Mouse (Mus musculus) B cell, adult 2 months (primary cell): ENCODE results near the gene Scamp5.
A peak's percentile ranks its signal among the peaks of the same experiment; 100 is the strongest.
"Not testable (repeated sequence)": the region's sequence is repeated elsewhere in the genome, so short reads cannot be mapped to it uniquely, and the experiment has no call there.

ENCODE experiments used
- DNase-seq, 2 experiments: peaks; one replicate each; pipeline ENCODE4 v3.0.0; 2022

Gene Scamp5

GRCm38 (mm10) chr9:57449715-57450114 lies 18.1 kb downstream of the Scamp5 start:
- DNase-seq = peak; percentile 46 to 54

DNA sequence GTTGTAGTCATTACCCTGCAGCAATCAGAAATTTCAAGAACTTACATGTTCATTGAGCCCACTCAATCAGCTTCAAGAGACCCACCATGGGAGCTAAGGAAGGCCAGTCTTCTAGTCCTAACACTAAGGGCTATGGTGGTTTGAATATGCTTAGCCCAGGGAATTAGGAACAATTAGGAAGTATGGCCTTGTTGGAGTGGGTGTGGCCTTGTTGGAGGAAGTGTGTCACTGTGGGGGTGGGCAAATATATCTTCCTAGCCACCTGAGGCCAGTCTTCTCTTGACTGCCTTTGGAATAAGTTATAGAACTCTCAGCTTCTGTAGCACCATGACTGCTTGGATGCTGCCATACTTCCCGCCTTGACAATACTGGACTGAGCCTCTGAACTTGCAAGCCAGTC lies 27.2 kb downstream of the Scamp5 start:
- DNase-seq = no peak

DNA sequence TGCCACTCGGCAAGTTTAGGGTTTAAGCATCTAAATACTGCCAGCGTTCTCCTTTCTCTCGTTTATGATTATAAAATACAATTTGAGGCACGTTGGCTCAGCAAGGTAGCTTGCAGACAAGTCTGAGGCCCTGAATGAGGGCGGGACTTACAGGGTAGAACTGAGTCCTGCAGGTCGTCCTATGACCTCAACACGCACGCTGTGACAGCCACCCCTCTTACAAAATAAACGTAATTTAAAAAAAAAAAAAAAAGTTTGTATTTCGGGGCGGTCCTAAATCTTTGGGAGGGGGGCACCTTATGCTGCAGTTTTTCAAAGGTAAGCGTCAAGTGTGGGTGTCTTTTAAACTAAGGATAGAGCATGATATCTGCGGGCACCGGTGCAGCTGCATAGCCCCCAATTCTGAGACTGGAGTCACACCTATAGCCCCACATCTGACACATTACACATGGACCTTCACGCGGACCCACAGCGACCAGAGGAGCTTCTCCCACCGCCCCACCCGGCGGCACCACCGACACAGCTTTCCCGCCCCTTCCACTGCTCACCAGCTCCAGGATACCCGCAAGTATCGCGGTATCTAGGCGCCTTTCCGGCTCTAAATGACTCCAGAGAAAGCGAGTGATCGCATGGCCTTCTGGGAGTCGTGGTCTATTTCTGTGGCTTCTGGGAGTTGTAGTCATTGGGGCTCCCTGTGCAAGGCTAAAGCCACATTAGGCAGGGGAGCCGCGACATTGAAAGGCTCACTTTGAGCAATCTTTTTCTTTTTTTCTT lies 28.2 kb downstream of the Scamp5 start, which contains the start of gene Ppcdc:
Gene Ppcdc, minus strand, starts transcription at position 603 of the 774 bp plus-strand sequence.
- DNase-seq = peak; percentile 86 to 87

DNA sequence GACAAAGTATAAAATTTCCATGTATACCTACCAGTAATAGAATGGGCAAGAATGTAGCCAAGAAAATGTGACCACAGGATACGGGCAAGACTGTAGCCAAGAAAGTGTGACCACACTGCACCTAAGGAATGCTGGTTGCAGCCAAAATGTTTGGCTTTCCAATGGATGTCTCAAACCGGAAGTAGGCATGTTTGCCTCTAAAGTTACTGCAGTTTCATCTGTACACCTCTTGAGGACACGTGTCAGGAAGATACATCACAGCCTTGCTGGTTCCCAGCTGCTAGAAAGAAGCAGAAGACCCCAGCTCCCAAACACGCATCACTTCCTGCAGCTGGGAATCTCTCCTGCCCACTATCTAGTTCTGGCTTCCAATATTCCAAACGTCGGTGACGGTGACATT lies 28.8 kb downstream of the Scamp5 start:
- no peak for DNase-seq

- no peak for DNase-seq
These were observed 29.8 kb downstream of the Scamp5 start for GRCm38 (mm10) chr9:57437896-57438614.

DNA sequence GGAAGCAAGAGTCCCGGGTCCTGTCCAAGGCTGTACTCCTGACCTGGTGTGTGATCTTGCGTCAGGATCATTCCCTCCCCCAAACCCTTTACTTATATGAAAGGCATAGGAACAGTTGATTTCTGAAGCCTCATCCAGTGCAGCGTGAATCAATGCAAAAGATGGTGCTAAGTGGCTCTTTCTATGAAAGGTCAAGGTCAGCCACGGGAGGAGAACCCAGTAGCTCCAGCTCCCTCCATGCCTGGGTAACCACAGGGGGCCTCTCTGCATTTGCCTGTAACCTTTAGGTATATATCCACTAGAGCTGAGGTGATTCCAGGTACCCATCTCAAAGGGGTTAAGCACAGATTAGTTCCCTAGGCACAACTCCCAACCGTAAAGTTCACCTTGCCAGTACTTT lies 31.7 kb downstream of the Scamp5 start:
- no peak for DNase-seq

GRCm38 (mm10) chr9:57434405-57435165 lies 33.3 kb downstream of the Scamp5 start:
- no peak for DNase-seq

- DNase-seq = peak; percentile 87 to 88
These were observed 34.5 kb downstream of the Scamp5 start for GRCm38 (mm10) chr9:57433097-57434032.

- DNase-seq = no peak
These were observed 35.4 kb downstream of the Scamp5 start for GRCm38 (mm10) chr9:57432480-57432879.

- DNase-seq = no peak
These were observed 36.7 kb downstream of the Scamp5 start for GRCm38 (mm10) chr9:57431202-57431601.

DNA sequence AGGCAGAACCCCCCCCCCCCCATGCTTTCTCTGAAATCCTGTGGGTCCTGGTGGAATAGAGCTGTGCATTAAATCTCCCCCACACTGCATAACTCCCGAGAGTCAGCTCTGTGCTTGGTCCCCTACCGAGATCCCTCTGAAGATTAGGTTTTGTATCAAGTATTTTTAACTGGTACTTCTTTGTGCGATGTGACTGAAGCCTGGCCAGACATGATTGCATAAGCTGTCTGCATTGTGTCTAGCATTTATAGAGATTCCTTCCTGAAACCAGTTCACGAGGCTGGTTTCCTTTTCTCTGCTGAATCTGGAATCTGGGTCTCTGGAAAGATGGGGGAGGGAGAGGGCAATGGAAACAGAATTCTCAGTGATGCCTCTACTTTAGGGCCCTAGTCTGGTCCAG lies 39.5 kb downstream of the Scamp5 start:
- no peak for DNase-seq

DNA sequence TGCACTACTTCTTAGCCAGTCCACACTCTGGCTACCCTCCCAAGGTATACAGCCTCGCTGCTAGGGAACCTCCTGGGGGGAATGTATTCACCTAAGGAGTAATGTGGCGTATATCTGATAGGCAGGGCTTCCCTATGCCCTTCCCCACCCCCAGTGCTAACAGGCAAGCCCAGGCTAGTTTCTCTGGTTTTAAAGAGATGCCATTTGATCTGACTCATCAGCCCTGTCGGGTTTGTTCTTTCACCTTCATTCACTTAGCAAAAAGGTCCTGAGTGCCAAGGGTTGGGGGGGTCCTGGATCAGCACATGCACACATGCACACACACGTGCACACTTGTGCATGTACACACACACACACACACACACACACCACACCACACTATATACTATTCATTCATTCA lies 39.9 kb downstream of the Scamp5 start:
- DNase-seq = no peak

GRCm38 (mm10) chr9:57427123-57427522 lies 40.7 kb downstream of the Scamp5 start:
- DNase-seq = not testable (repeated sequence)

GRCm38 (mm10) chr9:57425116-57425515 lies 42.7 kb downstream of the Scamp5 start:
- no peak for DNase-seq

DNA sequence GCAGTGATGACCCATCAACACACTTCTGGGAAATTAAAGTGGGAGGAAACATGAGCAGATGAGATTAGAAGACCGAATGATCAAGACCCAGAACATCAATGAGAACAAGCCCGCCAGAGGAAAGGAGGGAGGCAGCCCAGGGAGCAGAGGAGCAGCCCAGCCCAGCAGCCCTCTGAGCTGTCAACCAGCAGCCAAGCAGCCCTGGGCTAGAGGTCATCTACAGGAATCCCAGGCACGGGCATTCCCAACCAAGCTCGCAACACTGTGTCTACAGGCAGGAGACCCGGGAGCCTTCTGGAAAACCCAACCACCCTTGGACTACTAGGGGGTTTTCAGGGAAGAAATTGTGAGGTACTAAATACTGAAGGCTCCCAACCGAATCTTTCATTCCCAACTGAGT lies 43.8 kb downstream of the Scamp5 start:
- no peak for DNase-seq

GRCm38 (mm10) chr9:57421688-57422111 lies 46.2 kb downstream of the Scamp5 start:
- peak in 1 of 2 experiments; percentile 68 for DNase-seq

DNA sequence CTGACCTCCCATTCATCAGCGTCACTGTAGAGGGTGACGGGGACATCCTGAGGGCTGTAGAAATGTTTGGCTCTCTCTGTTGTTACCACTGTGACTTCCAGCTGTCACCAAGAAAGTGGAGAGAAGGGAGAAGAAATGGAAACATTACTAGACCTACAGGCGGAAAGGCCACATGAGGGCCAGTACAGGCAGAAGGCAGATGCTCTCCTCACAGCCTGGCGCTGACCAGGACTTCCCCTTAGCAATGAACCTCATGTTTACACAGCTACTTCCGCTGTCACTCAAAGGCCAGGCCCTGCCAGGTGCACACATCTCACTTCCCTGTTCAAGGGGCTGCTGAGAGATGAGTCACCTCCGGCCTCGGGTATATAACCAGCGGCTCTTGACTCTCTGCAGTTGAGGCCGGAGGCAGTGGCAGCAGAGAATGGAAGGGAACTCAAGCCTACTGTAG lies 46.7 kb downstream of the Scamp5 start:
- DNase-seq = peak; percentile 90 to 94

DNA sequence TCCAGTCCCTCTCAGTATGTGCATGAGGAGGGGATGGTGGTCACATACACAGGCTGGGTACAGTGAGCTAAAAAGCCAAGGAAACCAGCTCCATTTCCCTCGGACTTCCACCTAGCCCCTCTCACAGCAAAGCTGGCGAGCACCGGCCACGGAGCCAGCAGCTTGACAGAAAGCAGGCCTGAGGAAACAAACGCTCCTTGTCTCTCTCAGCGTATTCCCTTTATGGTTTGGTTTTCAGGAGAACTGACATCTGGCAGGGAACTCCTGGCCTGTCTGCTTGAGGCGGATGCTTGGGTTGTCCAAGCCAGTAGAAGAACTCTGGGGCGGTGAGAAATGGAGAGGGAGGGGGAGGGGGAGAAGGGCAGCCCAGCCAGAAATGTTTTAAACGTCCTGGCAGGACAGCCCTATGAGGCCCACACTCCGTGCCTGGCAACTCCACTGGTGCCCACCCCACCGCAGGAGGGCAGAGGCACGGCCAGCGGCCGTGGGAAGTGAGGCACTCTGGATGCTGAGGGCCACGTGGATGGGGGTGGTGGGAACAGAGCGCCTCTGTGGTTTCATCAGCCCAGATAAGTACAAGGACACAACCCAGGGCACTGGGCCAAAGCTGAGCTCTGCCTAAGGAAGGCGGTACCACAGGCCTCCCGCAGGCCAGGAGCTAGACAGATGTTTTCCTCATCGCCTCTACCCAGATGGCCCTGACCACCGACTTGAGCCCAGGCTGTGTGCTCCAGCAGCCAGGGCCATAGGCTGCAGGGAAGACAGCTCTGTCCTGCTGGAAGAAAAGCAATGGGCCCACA lies 47.3 kb downstream of the Scamp5 start:
- DNase-seq = peak; percentile 69 to 72

DNA sequence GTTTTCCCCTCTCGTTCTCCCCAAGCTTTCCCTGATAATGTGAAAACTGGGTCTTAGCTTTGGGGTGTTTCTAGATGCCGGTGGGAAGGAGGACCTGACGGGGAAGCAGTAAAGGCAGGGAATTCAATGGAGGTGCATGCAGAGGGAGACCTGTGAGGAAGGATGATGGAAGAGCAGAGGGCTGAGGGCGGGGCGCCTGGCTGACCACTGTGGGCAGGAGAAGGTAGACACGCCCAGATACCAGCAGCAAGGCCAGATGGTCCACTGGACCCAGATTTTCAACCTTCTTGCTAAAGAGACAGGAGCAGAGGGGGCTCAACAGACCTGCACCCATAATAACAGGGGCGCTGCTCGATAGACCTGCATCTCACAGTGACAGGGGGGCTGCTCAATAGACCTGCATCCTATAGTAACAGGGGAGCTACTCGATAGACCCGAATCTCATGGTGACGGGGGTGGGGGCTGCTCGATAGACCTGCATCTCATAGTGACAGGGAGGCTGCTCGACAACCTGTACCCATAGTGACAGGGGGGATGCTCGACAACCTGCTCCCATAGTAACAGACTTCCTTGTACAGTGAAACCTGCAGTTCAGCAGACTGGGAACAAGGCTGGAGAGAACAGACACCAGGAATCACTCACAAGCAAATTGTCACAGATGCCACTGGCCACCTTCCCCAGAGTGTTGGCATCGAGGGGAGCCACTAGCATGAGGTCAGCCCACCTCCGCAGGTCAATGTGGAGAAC lies 48.2 kb downstream of the Scamp5 start:
- no peak for DNase-seq

DNA sequence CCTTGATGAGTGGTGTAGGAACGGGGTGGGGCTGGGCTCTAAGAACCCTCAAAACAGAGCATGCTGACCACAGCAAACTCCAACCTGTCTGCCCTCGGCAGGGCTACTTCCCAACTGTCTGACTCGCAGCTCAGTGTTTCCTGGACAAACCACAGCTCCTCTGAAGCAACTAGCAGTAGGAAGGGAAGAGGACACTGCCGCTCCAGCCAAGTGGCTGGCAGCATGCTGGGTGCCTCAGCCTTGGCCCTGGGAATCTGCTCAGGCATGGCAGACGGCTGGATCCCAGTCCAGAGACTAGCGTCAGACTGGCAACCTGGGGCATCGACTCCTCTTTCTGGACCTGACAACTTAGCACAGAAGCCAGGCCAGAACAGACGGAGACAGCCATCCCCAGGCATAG lies 50.5 kb downstream of the Scamp5 start:
- no peak for DNase-seq
